Mouse (Mus musculus) heart, postnatal 25 days (tissue): ENCODE results near the gene Rpp21. TPM values are rescaled to one million over a fixed set of nuclear protein-coding genes. Genes with fewer than 3 reads are reported as not detected.

Experiments used
- DNase-seq: peaks from one replicate; pipeline ENCODE4 v3.0.0; 2022; ENCODE audit warnings: low spot score
- intact Hi-C: fragments of 180-260 bp; cut with DNase I; formaldehyde crosslinking; loops from one replicate; pipeline ENCODE4 v1.15.1; 2025
- total RNA-seq, 2 experiments: library from RNA; stranded (reverse); gene quantifications; 2 replicates each; pipeline ENCODE4 v1.2.3; 2021

Rpp21 gene
- 10 to 100 TPM; 35.9 to 36.8 TPM for total RNA-seq

DNA sequence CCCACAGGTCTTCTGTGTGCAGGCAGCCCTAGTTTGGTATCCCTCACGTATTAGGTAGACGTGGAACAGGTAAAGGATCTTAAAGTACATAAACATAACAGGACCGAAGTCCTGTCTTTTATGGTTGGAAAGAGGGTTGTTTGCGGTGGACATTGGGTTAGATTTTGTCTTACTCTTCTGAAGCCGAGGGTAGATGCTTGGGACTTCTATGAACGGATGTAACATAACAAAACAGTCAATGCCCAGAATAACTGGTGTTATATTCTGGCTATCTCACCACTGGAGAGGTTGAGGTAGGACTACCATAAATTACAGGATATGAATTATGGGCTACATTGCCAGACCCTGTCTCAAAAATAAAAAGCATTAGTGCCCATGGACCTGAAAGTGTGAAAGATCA lies at the start of gene Rpp21:
Gene Rpp21 (minus strand): TSS at position 101 of the 400 bp plus-strand sequence.
- intact Hi-C loops: loop anchor here (1.0 kb wide), 1 partner anchor 12 kb away; no protein-coding TSS in a partner anchor
- DNase-seq: no peak

DNA sequence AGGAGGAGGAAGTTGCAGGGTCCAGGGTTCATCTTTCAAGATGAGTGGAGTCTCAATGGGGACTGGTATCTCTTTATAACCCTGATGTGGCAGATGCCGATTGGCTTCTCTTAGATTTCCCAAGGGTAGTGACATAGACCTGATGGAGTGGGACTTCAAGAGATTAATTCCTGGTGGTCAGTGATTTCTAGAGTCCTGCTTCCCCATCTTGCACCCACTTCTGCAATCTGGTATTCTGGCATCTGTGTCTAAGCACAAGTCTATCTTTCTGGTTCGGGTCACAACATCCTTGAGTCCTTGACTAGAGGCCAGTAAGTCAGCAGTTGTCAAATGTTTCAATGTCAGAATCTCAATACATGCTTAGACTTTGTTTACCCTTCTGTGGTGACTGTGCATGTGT lies 28.5 kb upstream of the Rpp21 start, which contains the start of gene H2-M10.2:
Gene H2-M10.2 (minus strand): TSS at position 101 of the 400 bp plus-strand sequence.
- DNase-seq: no peak
- intact Hi-C loops: no loop called here

DNA sequence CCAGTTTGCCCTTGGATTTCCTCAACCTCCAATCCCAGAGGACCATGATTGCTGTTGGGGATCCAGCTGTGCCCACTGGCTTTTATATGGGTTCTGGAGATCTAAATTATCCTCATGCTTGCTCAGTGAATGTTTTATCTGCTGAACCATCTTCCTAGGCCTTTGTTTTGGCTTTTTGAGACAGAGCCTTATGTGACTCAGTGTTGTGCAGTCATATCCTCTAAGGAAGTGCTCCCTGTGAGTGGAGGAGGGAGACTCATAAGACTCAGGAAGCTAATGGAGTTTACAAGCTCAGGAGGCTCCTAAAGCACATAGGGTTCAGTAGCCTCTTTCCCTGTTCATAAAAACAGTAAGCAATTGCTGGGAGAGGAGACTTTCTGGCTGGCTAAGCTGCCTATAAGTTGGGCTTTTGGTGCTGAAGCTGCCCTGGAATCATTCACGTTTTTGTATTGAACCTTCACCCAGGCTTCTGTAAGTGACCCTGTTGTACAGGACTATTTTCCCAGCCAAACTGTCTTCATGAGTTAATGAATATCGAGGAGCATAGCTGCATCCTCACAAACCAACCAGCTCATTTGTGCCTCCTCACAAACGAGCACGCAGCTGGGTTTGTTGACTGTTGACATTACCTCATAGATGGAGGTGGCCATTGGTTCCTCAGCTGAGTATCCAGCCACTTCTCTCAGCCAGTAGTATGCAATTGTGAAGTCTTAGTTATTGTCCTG lies 23.8 kb upstream of the Rpp21 start:
- DNase-seq: no peak
- intact Hi-C loops: no loop called here

DNA sequence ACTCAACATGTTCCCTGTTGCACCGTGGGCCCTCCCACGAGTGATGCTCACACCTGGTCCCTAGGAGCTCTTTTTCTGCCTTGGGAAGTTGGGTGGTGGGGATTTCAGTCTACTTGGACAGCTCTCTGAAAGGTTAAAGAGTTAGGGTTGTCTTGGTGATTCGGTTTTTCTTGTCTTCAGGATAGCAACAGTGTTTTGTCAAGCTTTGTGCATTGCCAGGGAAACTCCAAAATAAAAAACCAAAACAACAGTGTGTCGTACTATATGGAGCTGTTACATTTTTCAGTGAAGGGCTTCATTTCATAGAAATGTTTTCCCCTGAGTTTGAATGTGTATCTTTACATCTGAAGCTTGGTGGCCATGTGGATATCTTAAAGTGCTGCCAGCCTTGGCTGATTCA lies 16.9 kb upstream of the Rpp21 start:
- intact Hi-C loops: no loop called here
- no peak for DNase-seq

DNA sequence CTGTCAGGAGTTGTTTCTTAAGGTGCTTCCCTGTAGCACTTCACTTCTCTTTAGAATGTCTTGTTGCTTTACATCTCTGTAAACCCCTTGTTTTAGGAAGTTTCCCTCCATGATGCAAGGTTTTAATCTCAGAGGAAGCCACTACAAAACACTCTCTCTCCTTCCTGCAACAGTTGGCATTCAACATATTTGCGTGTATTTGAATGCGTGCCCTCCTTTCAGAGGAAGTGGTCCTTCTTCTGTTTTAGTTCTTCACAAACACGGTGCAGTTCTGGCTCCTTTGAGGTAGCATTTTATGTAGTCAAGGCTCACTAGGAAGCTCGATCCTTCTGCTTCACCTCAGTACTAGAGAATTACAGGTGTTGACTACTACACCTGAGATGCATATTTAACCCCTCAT lies 15.9 kb upstream of the Rpp21 start:
- no peak for DNase-seq
- intact Hi-C loops: no loop called here

DNA sequence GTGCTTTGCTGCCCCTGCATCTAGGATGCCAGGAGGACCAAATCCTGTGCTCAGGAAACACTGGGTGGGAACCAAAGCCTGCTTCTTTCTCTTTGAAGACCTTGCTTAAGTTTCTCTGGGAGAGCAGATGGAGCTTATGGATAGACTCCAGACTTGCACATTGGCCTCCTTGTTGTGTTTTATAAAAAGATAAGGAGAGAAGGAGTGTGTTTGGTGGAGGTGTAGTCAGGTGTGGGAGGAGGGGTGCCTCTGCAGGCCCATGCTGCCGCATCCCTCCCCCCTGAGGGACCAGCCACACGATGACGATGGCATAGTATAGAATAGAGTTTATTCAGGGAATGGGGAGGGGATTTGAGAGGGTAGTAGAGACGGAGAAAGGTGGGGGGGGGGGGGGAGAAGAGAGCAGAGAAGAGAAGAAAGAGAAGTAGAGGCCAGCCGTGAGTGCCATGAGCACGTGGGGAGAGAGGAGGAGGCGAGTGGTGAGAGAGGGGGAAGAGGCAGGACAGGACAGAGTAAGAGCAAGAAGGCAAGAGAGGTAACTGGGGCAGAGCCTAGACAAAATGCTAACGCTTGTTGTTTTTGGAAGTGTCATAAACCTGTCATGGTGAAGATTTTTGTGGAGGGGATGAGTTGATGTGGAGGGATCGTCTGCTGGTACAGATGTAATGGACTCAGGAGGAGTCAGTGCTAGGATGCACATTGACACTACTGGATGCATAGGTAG lies 14.9 kb upstream of the Rpp21 start:
- intact Hi-C loops: no loop called here
- DNase-seq: no peak

DNA sequence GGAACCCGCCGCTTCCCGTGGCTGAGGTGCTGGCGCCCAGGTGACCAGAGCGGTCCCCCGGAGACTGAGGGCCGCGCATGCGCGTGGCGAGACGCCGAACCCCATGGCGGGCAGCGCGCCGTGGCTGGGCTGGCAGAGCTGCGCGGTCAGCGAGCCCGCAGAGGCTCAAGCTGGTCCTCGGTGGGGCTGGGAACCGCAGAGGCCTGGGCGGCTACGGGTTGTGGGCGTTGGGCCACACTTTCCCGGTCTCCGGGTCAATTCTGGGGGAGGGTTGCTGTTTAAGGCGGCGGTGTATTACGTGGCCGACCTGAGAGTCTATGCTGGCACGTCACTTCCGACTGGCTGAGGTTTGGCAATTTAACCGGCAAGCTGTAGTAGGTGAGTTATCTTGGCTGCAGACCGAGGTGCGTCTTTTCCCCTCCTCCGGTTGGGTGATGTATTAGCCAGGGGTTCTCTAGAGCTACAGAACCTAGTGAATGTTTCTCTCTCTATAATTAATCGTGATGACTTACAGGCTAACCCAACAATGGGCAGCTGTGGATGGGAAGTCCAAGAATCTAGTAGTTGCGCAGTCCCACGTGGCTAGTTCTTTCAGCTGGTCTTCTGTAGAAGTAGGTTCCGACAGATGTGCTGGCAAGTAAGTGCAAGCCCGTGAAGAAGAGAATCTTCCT lies 13.9 kb upstream of the Rpp21 start, which contains the start of gene Trim39:
Gene Trim39 (minus strand): TSS at position 662 of the 671 bp plus-strand sequence.
- intact Hi-C loops: no loop called here
- DNase-seq: peak; percentile 75

DNA sequence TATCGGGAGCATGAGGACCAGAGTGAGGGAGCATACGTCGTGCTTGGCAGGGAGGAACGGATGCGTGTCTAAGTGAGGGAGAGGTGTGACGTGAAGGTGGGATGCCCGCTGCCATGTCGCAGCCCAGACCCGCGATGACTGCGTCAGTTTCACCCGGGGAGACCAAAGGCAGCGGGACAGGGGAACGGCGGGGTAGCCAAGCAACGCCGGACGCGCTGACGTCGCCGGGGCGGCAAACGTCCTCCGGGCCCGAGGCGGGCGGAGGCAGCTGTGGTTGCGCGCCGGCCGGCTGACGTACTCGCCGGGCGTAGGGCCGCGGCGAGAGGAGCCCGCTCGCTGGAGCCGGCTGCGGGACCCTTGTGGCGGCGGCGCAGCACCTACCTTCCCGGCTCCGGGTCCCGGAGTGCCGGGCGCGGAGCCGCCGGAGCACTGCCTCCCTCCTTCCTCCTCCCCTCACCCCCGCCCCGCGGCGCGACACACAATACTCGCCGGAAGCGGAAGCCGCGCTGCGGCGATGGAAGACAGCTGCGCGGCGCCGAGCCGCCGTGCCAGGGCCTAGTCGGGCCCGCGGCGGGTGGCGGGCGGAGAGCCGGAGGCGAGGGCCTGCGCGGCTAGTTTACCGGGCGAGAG lies 13.2 kb upstream of the Rpp21 start:
- intact Hi-C loops: loop anchor here (1.0 kb wide), 1 partner anchor 13 kb away; the partner anchor contains the start of gene Rpp21
- DNase-seq: peak; percentile 82

DNA sequence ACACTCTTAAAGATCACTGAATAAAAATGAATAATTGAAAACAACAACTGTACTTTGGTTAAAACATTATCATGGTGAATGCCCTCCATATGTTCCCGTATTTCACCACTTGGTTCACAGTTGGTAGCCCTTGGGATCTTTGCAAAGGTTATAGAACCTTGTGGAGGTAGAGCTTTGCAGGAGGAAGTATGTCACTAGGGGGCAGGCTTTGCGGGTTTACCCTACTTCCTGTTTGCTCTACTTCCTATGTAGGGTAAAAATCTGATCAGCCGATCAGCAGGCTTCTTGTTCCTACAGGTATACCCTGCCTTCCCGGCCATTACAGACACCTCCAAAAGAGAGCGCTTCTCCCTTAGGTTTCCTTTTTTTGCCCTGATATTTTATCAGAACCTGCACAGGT lies 8.0 kb upstream of the Rpp21 start:
- DNase-seq: no peak
- intact Hi-C loops: no loop called here

DNA sequence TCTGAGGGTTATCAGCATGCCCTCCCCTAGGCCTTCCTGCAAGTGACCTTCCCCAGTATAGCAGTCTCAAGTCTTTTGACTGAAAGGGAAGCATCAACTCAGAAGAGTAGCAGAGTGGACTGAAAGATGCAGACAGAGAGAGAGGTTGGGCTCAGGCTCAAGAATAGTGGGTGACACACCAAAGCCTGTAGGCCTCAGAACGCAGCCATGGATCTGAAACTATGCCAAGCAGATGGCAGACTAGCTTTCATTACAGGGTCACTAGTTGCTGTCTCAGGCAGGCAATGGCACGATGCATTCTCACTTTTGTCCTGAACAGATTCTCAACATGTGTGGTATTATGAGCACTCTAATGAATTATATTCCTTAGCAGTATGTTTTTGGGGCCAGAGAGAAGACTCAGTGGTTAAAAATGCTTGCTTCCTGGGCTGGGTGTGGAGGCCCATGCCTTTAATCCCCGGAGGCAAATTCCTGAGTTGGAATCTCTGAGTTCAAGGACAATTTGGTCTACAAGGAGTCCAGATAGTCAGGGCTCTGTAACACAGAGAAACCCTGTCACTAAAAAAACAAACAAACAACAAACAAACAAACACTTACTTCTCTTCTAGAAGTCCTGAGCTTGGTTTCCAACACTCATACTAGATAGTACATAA lies 6.5 kb upstream of the Rpp21 start:
- intact Hi-C loops: no loop called here
- no peak for DNase-seq

DNA sequence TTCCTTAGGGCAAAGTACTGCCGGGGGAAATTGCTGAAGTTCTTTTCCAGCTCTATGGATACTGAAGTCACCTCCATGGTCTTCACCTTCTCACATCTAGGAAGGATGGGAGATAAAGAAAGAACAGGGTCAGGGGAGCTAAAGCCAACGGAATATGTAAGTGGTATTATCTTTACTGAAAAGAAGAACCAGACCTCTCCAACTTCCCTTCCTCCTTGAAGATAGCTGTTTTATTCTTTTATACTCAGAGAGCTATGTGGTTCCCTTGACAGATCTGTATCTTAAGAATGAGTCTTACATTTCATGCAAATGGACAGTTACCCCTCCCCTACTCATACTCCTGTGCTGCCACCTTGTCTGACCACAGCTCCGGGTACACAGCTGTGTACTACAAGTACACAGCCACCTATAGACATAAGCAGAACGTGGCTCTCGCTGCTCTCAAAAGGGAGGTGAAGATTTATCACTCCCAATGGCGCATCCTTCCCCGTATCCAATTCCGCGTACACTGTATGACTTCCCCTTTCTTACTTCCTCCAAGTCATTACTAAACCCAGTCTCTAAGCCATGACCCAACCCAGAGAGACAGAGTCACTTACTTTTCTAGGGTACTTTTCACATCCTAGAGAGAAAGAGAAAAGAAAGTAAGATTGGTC lies 3.8 kb upstream of the Rpp21 start:
- intact Hi-C loops: no loop called here

DNA sequence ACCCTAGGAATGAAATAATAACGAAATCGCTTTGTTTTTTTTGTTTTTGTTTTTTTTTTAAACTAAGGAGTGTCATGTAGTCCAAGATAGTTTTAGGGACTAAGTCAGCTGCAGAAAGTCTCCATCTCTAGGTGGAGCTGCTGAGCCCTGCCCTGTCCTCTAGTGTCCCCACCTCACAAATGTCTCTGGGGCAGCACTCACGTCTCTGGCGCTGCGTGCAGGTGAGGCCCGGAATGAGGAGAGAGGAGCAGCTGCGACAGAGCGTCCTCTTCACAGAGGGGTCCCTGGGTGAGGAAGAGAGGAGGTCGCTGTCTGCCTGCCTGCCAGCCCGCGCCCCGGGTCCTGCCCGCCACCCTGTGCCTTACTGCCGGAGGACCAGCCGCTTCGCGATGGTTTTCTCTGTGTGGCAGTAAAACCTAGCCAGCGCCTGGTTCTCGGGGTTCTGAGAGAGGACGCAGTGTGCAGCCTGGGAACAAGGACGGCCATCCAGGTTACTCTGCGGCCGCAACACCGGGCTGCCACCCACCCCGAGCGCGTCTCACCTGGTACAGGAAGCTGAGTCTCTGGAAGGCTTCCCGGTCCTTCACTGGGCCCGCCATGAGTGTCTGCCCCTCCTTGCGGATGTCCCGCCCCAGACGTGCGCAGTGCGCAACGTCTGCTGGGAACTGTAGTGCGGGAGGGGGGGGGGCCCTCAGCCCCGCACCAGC lies 475 bp downstream of the Rpp21 start:
- DNase-seq: peak; percentile 64
- intact Hi-C loops: no loop called here

More for the DNA sequence above, 3.8 kb upstream of the Rpp21 start:
- no peak for DNase-seq

DNA sequence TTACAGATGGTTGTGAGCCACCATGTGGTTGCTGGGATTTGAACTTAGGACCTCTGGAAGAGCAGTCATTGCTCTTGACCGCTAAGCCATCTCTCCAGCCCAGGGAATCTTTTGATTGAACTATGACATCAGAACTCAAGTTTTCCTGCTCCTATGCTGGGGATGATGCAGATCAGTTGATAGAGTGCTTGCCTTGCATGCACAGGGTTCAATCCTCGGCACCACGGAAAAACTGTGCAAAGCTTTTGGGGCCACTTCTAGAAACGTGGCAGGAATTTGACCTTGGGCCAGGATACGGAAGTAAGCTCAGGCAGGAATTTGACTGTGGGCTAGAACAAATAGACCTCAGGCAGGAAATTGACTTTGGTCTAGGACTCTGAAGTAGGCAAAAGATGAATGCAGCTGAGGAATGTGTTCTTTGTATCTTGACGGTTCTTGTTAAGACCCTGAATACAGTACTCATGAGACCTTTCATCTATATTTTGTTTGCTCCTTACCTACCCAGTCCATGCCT lies 4.7 kb downstream of the Rpp21 start:
- intact Hi-C loops: no loop called here
- no peak for DNase-seq

DNA sequence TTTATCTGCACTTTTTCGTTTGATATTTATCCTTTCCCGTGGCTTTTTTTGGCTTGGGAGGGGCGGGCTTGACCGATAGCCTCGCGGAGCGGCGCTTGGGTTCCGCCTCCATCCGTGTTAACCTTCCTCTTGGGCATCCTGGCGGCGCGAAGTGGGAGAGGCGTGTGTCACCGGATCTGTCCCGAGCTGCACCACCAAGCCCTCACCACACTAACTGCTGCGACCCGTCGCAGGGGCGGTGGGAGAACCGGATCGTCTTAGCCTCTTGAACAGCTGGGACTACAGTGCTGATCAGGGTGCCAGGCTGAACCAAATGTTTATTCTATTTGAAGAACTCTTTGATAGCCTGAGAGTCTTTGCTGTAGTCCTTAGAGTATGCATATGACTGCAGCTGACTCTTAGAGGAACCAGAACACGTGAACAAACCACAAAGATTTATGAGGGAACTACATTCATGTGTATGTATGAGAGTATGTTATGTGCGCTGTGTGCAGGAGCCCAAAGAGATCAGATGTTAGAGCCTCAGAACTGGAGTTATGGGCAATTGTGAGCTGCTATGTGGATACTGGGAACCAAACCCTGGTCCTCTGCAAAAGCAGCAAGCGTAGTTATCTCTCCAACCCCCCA lies 5.5 kb downstream of the Rpp21 start:
- intact Hi-C loops: no loop called here
- peak; percentile 4 for DNase-seq

DNA sequence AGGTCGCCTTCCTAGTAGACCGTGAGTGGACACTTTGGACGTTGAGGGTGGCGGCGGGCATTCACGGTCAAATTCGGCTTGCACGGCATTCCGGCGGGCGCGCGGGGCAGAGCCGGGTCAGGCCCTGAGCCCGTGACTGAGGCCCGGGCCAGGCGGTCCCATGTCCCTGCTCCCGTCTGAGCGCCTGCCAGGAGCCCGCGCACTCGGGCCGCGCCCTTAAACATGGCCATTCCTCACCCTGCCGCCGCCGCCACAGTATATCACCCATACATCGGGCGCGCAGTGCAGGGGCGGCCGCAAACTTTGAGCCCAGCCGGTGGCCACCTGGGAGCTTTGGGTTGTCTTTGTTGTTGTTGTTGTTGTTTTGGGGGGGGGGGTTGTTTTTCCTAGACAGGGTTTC lies 9.0 kb downstream of the Rpp21 start:
- intact Hi-C loops: no loop called here
- DNase-seq: no peak

DNA sequence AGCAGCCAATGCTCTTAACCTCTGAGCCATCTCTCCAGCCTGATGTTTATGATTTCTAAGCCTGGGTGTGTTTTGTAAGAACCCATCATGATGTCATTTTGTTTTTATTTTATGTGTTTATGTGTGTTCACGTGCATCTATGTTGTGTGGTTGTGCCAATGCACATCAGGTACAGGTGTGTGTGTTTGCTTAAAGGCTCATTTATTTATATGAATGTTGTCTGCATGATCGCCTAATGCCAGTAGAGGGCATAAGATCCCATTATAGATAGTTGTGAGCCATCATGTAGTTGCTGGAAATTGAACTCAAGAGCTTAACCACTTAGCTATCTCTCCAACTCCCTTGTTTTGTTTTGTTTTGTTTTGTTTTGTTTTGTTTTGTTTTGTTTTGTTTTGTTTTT lies 12.1 kb downstream of the Rpp21 start:
- DNase-seq: no peak
- intact Hi-C loops: no loop called here

DNA sequence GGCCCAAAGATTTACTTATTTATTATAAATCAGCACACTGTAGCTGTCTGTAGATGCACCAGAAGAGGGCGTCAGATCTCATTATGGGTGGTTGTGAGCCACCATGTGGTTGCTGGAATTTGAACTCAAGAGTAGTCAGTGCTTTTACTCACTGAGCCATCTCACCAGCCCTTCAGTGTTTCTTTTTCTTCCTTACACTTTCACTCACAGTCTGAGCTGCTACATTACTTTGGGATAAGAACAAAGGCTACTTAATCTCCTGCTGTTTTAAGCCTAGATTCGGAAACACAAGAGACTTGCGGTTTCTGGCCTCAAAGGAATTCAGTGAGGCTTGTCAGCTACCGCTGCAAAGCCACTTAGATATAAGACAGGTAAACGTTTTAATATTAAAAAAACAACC lies 13.8 kb downstream of the Rpp21 start:
- intact Hi-C loops: no loop called here
- DNase-seq: no peak

DNA sequence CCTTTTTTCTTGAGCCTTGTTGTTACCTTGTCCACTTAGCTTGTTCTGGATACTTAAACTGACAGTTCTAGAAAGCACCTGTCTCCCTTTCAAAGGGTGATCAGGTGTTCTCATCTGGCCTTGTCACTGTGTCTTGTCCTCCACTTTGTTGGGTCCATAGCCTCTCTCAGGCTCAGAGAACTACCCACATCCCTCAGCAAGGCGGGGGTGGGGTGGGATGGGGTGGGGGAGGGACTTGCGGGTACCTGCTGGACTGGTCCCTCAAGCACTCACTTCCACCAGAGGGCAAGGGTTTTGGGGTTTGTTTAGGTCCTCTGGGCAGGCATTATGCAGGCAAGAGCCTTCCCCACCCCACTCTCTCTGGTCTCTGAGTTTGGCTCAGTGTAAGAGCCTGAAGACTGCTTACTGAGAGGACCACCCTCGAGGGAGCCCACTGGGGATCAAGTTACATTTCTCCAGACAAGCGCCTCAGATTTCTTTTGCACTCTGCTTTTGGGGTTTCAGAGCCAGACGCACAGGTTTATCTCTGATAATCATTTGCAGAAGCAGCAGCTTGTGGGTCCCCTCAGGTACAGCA lies 17.1 kb downstream of the Rpp21 start:
- no peak for DNase-seq
- intact Hi-C loops: no loop called here
